Mouse (Mus musculus) ES-E14 (cell line): ENCODE measurements around the gene Usp3.

Experiments used
- CHD2 ChIP-seq: IDR thresholded peaks from 2 replicates; pipeline ENCODE4 v1.6.1; 2014; ENCODE audit warnings: mild to moderate bottlenecking, low read depth, low read length, inconsistent platforms
- HCFC1 ChIP-seq: IDR thresholded peaks from 2 replicates; pipeline ENCODE4 v1.6.1; 2012; ENCODE audit warnings: low read length, inconsistent platforms, borderline replicate concordance; ENCODE audit not compliant: insufficient read depth
- MAFK ChIP-seq: IDR thresholded peaks from 2 replicates; pipeline ENCODE4 v1.6.1; 2014; ENCODE audit warnings: mild to moderate bottlenecking, low read depth, low read length, inconsistent platforms; ENCODE audit not compliant: insufficient read depth
- ZC3H11A ChIP-seq: IDR thresholded peaks from 2 replicates; pipeline ENCODE4 v1.6.1; 2012; ENCODE audit warnings: low read depth, mild to moderate bottlenecking, inconsistent platforms, low read length, borderline replicate concordance
- ZNF384 ChIP-seq: IDR thresholded peaks from 2 replicates; pipeline ENCODE4 v1.6.1; 2012; ENCODE audit warnings: low read depth, low read length, inconsistent platforms

GRCm38 (mm10) chr9:66598636-66599035 lies 5.7 kb upstream of the Usp3 start:
- TF ChIP-seq CHD2: no peak
- no peak for TF ChIP-seq ZNF384
- TF ChIP-seq MAFK: no peak
- TF ChIP-seq ZC3H11A: no peak
- no peak for TF ChIP-seq HCFC1
